In genomic region chr1:178318389-178319184, GRCm38 (mm10) we compare ENCODE assay signal across 8 mouse cellular contexts. TPM values are rescaled to one million over a fixed set of nuclear protein-coding genes. Genes with fewer than 3 reads are reported as not detected.
A peak's percentile ranks its signal among the peaks of the same experiment; 100 is the strongest.
DNase-seq lines count a peak whose midpoint lies in the region; ATAC-seq lines count a peak whose summit lies in the region.

Cox20 (plus strand) TSS chr1:178319130.

- ATAC-seq in hindbrain, embryonic 15.5 days (ENCODE audit: low FRiP score, low read depth) = peak; percentile 96

- H3K79me2 ChIP-seq in macrophage (ENCODE audit: inconsistent target) = peaks cover 40% of the 10 kb centered on the region

- H3K4me2 ChIP-seq in hindbrain, embryonic 15.5 days = peak within 1 kb of the TSS; percentile 64

- peak within 1 kb of the TSS; percentile 100 for H3K27ac ChIP-seq in hindbrain, embryonic 15.5 days (replicated peaks)
- peak within 1 kb of the TSS; percentile 95 for H3K27ac ChIP-seq in macrophage

- H3K4me1 ChIP-seq in hindbrain, embryonic 15.5 days (replicated peaks) = peaks cover 33% of the 10 kb centered on the region

- H3K9me3 ChIP-seq in hindbrain, embryonic 15.5 days = no peaks in the 10 kb centered on the region

- no peaks in the 10 kb centered on the region for H3K27me3 ChIP-seq in hindbrain, embryonic 15.5 days

- DNase-seq in R1 (ENCODE audit: low read depth, low spot score) = peak; percentile 95
- DNase-seq in cerebellum, postnatal 25 days = peak; percentile 98 to 99
- DNase-seq in frontal cortex, postnatal 36 days (ENCODE audit: low spot score in 2 of 2) = peak; percentile 95 to 96
- peak; percentile 96 for DNase-seq in left cerebral cortex, adult 18-20 months (ENCODE audit: low spot score in 2 of 2)
- peak; percentile 96 for DNase-seq in right cerebral cortex, adult 18-20 months
- peak; percentile 82 for DNase-seq in urinary bladder, postnatal 10 days (ENCODE audit: low spot score)

- H3K4me3 ChIP-seq in hindbrain, embryonic 15.5 days = peak within 1 kb of the TSS; percentile 50
- peak within 1 kb of the TSS; percentile 69 for H3K4me3 ChIP-seq in macrophage (ENCODE audit: inconsistent target)

- under 1% methylated on average over 83 of the region's 83 CpGs for WGBS in hindbrain, embryonic 15.5 days
- under 1% methylated on average over 83 of the region's 83 CpGs for WGBS in macrophage (ENCODE audit: missing documents)

- H3K36me3 ChIP-seq in hindbrain, embryonic 15.5 days = peaks cover 22% of the 10 kb centered on the region
- H3K36me3 ChIP-seq in macrophage (ENCODE audit: inconsistent target) = peaks cover 18% of the 10 kb centered on the region

- H3K9ac ChIP-seq in hindbrain, embryonic 15.5 days = peak within 1 kb of the TSS; percentile 75

RNA-seq across cellular contexts. Expression of gene Cox20, which starts in this region (rescaled TPM):
- polyA plus RNA-seq in hindbrain, embryonic 15.5 days (2015; fragmentation: Nextera tagmentation; extraction: Ambion mirVana) = 110 and 131 TPM in 2 replicates
- total RNA-seq in left cerebral cortex, adult 18-20 months (2021) = 10 to 100 TPM; 33.1 to 34.6 TPM
- total RNA-seq in macrophage (2018; cell fraction: chromatin; rRNA removed) = 10 to 100 TPM; 16.8 to 61.0 (median 32.9) TPM
- total RNA-seq in macrophage (2018; cell fraction: cytosol; rRNA removed) = 10 to 100 TPM; 34.3 to 81.9 (median 59.2) TPM
- total RNA-seq in macrophage (2018; cell fraction: nucleus; rRNA removed) = 10 to 100 TPM; 16.1 to 88.2 (median 31.3) TPM
- 51.8 to 122 TPM (median 57.3 TPM) in 3 replicates for polyA plus RNA-seq in macrophage (2018)

Comparison
In these comparisons a context has a peak if more than half of its experiments do, and no peak if none do; other contexts are left out.
1. Peak in every context shown above with its lines: DNase-seq, ATAC-seq, H3K4me3 ChIP-seq and H3K27ac ChIP-seq.